Mouse (Mus musculus) left cerebral cortex, postnatal 10 days (tissue): Measurements from ENCODE around the gene Nudt4. TPM values are rescaled to one million over a fixed set of nuclear protein-coding genes. Genes with fewer than 3 reads are reported as not detected.

Experiments used
- DNase-seq, 2 experiments: peaks; one replicate each; pipeline ENCODE4 v3.0.0; 2021 to 2022; ENCODE audit warnings: low spot score in 2 of 2, mixed read lengths in 1 of 2; ENCODE audit errors: extremely low spot score in 1 of 2
- intact Hi-C: fragments of 180-260 bp; cut with DNase I; formaldehyde crosslinking; loops from one replicate; pipeline ENCODE4 v1.15.1; 2025
- microRNA-seq: library from miRNA; unstranded; fragments of <30 nt; microRNA quantifications from one replicate; pipeline ENCODE4 v1.2.0, GENCODE M21; 2022
- total RNA-seq, 2 experiments: library from RNA; stranded (reverse); gene quantifications; 2 replicates each; pipeline ENCODE4 v1.2.3; 2021

Gene Nudt4
- total RNA-seq, 2 experiments from 2014 or later, result 207 to 231 TPM

- DNase-seq, result peak in 1 of 2 experiments; percentile 18
- intact Hi-C loops, result no loop called here
Observed at GRCm38 (mm10) chr10:95513768-95514556, 50.0 kb downstream of the Nudt4 start.

GRCm38 (mm10) chr10:95512635-95513034 is 51.3 kb downstream of the Nudt4 start:
- intact Hi-C loops, result no loop called here
- DNase-seq, result no peak

DNA sequence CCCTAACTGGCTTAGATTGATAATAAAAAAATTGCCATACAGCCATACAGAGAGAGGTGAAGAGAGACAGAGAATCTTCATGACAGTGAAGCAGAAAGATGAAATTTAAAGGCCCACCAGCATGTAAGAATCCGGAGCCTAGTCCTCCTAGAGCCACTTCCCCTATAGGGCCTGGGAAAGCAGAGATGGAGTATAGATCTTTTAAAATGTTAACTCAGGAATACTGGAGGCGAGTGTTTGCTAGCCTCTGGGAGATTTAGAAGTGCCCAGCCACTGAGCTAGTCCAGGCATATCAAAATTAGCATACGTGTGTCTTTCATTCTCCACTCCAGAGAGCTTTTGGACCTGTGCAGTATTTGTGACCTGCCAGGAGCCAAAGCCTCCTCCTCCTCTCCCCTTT is 54.7 kb downstream of the Nudt4 start:
- DNase-seq, result no peak
- intact Hi-C loops, result no loop called here

DNA sequence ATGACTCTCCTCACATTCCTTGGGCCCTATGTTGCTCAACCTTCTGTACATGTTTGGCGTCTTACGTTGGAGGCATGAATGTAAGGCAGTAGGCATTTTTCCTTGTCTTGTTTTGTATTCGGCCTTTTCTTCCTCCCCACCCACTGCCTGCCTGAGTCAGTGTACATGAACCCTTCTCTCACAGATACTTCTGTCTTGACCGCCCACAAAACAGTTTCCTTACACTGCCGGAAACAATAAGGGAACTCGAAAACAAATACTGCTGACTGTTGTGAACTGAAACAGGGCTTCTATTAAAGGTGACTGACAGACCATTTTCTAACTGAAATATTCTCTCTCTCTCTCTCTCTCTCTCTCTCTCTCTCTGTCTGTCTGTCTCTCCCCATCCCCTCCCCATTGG is 55.2 kb downstream of the Nudt4 start:
- intact Hi-C loops, result no loop called here
- DNase-seq, result no peak

GRCm38 (mm10) chr10:95508126-95508525 is 55.8 kb downstream of the Nudt4 start:
- intact Hi-C loops, result no loop called here
- DNase-seq, result no peak

- intact Hi-C loops, result no loop called here
- DNase-seq, result no peak
Observed at GRCm38 (mm10) chr10:95504341-95504740, 59.6 kb downstream of the Nudt4 start.

GRCm38 (mm10) chr10:95503443-95504235 is 60.3 kb downstream of the Nudt4 start:
- intact Hi-C loops, result no loop called here

DNA sequence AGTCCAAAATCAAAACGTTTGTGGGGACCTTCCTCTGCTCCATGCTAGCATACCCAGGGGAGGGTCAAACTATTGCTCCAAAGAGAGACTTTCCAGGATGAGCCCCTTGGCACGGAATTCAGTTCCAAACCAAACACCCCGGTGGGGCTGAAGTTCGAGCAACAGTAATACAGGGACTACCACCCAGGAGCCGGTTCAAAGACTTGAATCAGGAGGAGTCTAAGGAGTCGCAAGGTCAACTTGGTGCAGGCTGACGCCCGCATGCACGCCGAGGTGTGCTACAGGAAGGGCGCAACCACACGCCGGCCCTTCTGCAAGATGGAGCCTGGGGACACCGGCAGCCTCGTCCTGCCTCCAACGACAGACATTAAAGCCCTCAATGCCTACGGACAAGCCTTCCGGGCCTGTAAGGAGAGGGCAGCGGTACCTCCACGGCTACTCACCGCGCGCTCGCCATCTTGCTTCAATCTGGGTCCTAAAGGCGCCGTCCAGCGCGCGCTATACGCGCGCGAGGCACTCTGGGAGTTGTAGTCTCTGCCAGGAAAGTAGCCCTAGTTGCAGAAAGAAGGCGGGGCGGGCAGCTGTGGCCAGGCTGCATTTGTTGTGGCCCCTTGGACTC is 62.4 kb downstream of the Nudt4 start, which contains the start of gene Mrpl42:
Gene Mrpl42, minus strand, starts transcription at position 478 of the 619 bp plus-strand sequence.
- intact Hi-C loops, result no loop called here
- peak; percentile 70 to 90 for DNase-seq

More at GRCm38 (mm10) chr10:95503443-95504235, 60.3 kb downstream of the Nudt4 start:
- no peak for DNase-seq

- DNase-seq, result no peak
- intact Hi-C loops, result no loop called here
Observed at GRCm38 (mm10) chr10:95501033-95501432, 62.9 kb downstream of the Nudt4 start.

Small RNAs within 50 kb of the gene (microRNA-seq; reads per million reads assigned to microRNA genes)
- 10.1 reads per million, percentile 30 among the genes with 10 or more reads in this experiment for gene Mir3058

Other genes with a start within 250 kb of the Nudt4 start
- 1 to 10 TPM; 7.1 to 7.8 TPM for gene Cradd, start 240.0 kb downstream of the Nudt4 start, total RNA-seq
- 10 to 100 TPM; 55.9 to 61.8 TPM for gene Socs2, start 147.0 kb downstream of the Nudt4 start, total RNA-seq
- gene Mrpl42, start 62.2 kb downstream of the Nudt4 start, total RNA-seq, result 10 to 100 TPM; 79.0 to 82.0 TPM
- 100 to 1,000 TPM; 232 to 236 TPM for gene Ube2n, start 49.0 kb downstream of the Nudt4 start, total RNA-seq
- gene Anapc15-ps, start 109.3 kb upstream of the Nudt4 start, total RNA-seq, result not detected